Mouse (Mus musculus): ENCODE results near the gene Ddx28.

Gene Ddx28

GRCm38 (mm10) chr8:106010748-106011642 lies 687 bp downstream of the Ddx28 start:
- WGBS = 1% methylated on average over 74 of the region's 74 CpGs

DNA sequence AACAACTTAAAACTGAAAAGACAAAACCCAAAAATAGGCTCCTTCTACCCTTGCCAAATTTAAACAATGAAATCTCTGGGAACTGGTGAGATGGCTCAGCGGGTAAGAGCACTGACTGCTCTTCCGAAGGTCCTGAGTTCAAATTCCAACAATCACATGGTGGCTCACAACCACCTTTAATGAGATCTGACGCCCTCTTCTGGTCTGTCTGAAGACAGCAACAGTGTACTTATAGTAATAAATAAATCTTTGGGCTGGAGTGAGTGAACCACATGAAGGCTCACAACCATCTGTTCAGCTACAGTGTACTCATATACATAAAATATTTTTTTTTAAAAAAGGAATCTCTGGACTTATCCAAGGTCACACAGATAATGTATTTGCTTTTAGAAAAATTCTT lies 3.8 kb downstream of the Ddx28 start:
- 66% methylated on average over 3 of the region's 3 CpGs for WGBS

- WGBS = 76% methylated on average over 3 of the region's 3 CpGs
Observed at GRCm38 (mm10) chr8:106007135-106007534, 4.5 kb downstream of the Ddx28 start.

GRCm38 (mm10) chr8:106006413-106006812 lies 5.3 kb downstream of the Ddx28 start:
- WGBS = 90% methylated on average over 4 of the region's 4 CpGs

- WGBS = 78% methylated on average over 4 of the region's 4 CpGs
Observed at GRCm38 (mm10) chr8:106005875-106006274, 5.8 kb downstream of the Ddx28 start, which contains the start of gene Dpep2nb. TSS of gene Dpep2nb (minus strand) at chr8:106005975.

GRCm38 (mm10) chr8:106004538-106005207 lies 7.0 kb downstream of the Ddx28 start:
- WGBS = 74% methylated on average over 8 of the region's 8 CpGs

DNA sequence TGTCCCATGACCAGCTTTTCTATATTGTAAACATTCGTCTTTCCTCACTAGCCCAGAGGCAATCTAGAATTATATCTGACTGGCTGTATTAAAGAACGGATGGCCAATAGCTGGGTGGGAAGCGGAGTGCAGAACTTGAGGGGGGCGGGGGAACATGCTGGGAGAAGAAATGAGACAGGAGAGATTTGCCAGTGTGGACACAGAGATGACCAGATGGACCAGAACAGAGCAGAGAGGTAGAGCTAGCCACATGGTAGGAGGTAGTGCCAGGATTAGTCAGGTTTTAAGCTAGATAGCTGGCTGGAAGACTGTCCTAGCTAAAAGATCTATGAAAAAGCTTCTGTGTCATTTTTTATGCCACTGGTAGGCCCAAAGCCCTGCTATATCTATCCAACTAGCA lies 9.8 kb downstream of the Ddx28 start:
- 86% methylated on average over 4 of the region's 4 CpGs for WGBS

GRCm38 (mm10) chr8:105998971-105999370 lies 12.7 kb downstream of the Ddx28 start:
- WGBS = 87% methylated on average over 2 of the region's 2 CpGs

DNA sequence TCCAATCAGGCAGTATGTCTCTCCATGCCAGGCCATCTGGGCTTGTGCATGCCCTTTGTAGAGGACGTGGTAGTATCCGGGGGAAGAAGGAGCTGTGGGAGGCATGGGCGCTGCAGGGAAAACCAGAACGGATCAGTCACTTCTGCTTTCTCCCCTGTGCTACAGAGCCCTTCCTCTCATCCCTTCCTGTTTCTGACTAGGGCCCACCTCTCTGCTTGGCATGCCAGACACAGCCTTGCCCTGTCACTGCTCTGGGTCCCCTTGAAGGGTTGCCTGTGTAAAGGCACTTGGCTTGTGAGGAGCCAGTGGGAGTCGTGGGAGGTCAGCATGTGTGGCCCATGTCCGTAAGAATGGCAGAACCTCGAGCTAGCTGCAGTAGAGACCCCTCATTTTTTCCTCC lies 15.3 kb downstream of the Ddx28 start:
- WGBS = 70% methylated on average over 7 of the region's 7 CpGs

DNA sequence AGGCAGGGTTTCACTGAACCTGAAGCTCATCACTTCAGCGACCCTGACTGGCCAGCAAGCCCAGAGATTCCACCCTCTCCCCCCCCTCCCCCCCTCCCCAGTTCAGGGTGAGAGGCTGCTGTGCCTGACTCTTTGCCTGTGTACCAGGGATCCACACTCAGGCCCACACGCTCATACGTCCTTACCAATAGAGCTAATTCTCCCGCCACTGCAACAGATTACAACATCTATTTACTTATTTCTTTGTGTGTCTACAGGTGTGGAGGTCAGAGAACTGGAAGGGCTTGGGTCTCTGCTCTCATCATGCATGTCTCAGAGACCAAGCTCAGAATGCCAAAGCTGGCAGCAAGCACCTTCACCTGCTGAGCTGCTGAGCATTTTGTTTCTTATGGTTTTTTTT lies 18.5 kb downstream of the Ddx28 start:
- 67% methylated on average over 4 of the region's 4 CpGs for WGBS

DNA sequence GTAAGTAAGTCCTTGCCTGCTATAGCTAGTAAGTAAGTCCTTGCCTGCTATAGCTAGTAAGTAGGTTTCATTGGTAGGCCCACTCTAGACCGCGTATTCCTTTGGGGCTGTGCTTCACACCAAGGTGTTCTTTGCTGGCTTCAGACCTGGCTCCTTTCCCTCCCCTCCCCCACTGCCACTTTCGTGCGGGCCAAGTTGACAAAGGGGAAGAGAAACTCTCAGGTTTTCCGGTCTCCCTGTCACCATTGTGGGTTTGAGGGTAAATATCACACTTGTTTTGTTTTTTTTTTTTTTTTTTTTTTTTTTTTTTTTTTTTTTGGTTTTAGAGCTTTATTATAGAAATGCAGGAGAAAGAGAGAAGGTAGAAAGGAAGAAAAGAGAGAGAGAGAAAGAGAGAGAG lies 19.2 kb downstream of the Ddx28 start:
- 72% methylated on average over 5 of the region's 5 CpGs for WGBS

DNA sequence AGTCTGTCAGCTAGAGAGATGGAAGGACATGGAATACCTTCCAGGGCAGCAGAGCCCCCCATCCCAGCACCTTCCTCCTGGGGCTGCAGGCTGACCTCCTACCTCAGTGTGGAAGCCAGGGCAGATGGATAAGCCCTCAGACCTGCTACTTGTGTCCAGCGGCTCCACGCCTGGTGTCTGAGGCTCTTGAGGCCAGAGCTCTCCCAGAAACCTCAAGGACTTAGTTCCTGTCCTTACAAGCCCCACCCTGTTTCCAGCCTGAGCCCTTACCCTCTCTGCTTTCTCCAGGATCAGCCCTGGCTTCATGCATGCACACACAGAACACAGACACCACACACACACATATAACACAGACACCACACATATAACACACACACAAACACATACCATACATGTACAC lies 20.1 kb downstream of the Ddx28 start:
- 91% methylated on average over 2 of the region's 2 CpGs for WGBS

DNA sequence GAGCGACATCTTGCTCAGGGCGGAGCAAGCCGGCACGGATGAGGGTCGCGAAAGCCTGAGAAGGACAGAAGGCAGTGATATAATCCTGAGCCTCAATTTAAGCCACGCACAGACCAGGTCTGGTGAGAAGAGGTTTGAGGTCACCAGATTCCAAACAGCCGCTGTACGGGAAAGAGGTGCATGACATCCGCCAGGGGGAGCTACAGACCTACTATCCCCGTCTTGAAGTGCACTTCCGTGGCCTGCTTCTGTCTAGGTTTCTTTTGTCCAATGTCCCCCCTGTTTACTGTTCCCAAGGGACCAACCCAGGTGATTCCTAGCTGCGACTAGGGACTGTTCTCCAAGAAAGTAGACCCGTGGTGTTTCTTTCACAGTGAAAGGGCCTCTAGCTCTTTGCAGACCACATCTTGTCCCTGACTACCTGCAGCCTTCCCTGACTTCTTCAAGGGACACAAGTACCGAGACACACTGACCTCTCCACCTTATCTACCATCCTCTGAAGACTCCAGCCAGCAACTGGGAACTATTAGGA lies 20.8 kb downstream of the Ddx28 start, which contains the start of gene Dus2:
Gene Dus2, plus strand, starts transcription at position 482 of the 532 bp plus-strand sequence.
- 16% methylated on average over 15 of the region's 15 CpGs for WGBS

GRCm38 (mm10) chr8:105988546-105988945 lies 23.1 kb downstream of the Ddx28 start:
- WGBS = 83% methylated on average over 11 of the region's 11 CpGs

DNA sequence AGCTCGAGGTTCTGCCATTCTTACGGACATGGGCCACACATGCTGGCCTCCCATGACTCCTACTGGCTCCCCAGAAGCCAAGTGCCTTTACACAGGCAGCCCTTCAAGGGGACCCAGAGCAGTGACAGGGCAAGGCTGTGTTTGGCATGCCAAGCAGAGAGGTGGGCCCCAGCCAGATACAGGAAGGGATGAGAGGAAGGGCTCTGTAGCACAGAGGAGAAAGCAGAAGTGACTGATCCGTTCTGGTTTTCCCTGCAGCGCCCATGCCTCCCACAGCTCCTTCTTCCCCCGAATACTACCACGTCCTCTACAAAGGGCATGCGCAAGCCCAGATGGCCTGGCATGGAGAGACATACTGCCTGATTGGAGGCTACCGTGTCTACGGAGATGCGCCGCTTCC lies 28.3 kb downstream of the Ddx28 start:
- 72% methylated on average over 11 of the region's 11 CpGs for WGBS

- WGBS = 92% methylated on average over 1 of the region's 1 CpGs
Observed at GRCm38 (mm10) chr8:105981146-105981545, 30.5 kb downstream of the Ddx28 start.

DNA sequence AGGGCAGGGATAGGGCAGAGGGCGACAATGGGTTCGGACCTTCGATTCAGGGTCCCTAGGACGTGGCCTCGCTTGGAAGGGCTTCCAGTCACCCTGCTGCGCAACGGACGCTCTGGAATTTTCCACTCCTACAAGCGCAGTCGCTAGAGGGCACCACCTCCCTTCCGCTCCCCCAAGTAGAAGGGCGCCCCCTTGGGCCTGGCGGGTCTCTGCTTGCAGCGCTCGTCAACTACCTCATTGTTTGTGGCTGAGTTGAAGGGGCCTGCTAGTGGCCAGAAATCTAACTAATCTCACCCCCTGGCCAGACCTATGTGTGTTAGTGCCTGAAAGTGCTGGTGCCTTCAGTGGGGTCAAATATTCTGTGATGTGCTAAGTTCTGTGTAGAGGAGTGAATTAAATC lies 32.4 kb downstream of the Ddx28 start, which contains the start of gene Dpep3:
Gene Dpep3, minus strand, starts transcription at position 105 of the 400 bp plus-strand sequence.
- 89% methylated on average over 15 of the region's 15 CpGs for WGBS

- 79% methylated on average over 7 of the region's 7 CpGs for WGBS
Observed at GRCm38 (mm10) chr8:105975363-105975762, 36.3 kb downstream of the Ddx28 start.

DNA sequence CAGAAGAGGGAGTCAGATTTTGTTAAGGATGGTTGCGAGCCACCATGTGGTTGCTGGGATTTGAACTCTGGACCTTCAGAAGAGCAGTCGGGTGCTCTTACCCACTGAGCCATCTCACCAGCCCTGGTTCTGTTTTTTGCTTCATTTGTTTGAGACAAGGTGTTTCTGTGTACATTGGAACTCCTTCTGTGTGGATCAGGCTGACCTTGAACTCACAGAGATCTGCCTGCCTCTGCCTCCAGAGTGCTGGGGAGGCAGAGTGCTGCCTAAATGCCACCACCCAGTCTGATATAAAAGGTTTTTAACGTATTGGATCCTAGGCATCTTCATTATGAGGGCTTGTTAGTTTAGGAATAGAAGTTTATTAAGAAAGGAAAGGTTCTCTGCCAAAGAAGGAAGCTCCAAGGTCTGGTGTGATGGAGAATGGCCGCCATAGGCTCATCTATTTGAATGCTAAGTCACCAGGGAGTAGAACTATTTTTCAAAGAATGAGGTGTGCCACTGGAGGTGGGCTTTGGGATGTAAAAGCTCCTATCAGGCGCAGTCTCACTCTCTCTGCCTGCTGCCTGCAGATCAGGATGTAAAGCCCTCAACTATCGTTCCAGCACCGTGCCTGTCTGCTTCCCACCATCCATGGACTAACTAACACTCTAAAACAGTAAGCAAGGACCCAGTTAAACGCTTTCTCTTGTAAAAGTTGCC lies 40.5 kb downstream of the Ddx28 start:
- WGBS = 79% methylated on average over 8 of the region's 8 CpGs

- 74% methylated on average over 1 of the region's 1 CpGs for WGBS
Observed at GRCm38 (mm10) chr8:105969367-105969766, 42.3 kb downstream of the Ddx28 start.

- WGBS = 16% methylated on average over 19 of the region's 19 CpGs
Observed at GRCm38 (mm10) chr8:105966692-105967311, 44.9 kb downstream of the Ddx28 start.

Measured in cerebral cortex, adult 2 months (tissue).